Mouse (Mus musculus): ENCODE measurements around the gene Rad50. TPM values are rescaled to one million over a fixed set of nuclear protein-coding genes. Genes with fewer than 3 reads are reported as not detected.

The Rad50 gene
- polyA plus RNA-seq, 1 experiment, result 4.3 TPM

GRCm38 (mm10) chr11:53636183-53636646, 70.9 kb downstream of the Rad50 start:
- no peaks in the 10 kb centered on the region for H3K36me3 ChIP-seq (ENCODE audit: control insufficient read depth, insufficient read depth)

GRCm38 (mm10) chr11:53635590-53636182, 71.4 kb downstream of the Rad50 start:
- Histone ChIP-seq H3K36me3 (ENCODE audit: control insufficient read depth, insufficient read depth) (no peaks in the 10 kb centered on the region), H3K79me2 (ENCODE audit: control insufficient read depth, insufficient read depth) (no peaks in the 10 kb centered on the region), H3ac (ENCODE audit: control insufficient read depth, insufficient read length) (no peak overlapping the region), H3K4me2 (ENCODE audit: low read depth) (peak overlapping the region; percentile 6), H3K4me3 (no peak overlapping the region), H3K27me3 (ENCODE audit: control insufficient read depth, insufficient read depth, insufficient read length) (peaks cover 6% of the 10 kb centered on the region)
- TF ChIP-seq TCF12 (IDR thresholded peaks at IDR 0.05; ENCODE audit: insufficient read depth, poor library complexity, severe bottlenecking), result no peak
- no peak for TF ChIP-seq POLR2AphosphoS2 (IDR thresholded peaks at IDR 0.05; ENCODE audit: insufficient read length, low read depth)
- TF ChIP-seq MYOG (IDR thresholded peaks at IDR 0.05; ENCODE audit: control insufficient read depth in 1 of 3, insufficient read depth in 1 of 3, insufficient read length in 2 of 3, low read depth in 2 of 3), result no peak
- TF ChIP-seq POLR2A (IDR thresholded peaks at IDR 0.05; ENCODE audit: insufficient read length, low read depth), result no peak
- no peak for TF ChIP-seq SRF (IDR thresholded peaks at IDR 0.05; ENCODE audit: control insufficient read depth, insufficient read length, low read depth)
- no peak for TF ChIP-seq REST (IDR thresholded peaks at IDR 0.05; ENCODE audit: insufficient read depth, insufficient read length)
- no peak for TF ChIP-seq CEBPB (IDR thresholded peaks at IDR 0.05; ENCODE audit: insufficient read depth, poor library complexity, severe bottlenecking)
- no peak for TF ChIP-seq E2F4 (IDR thresholded peaks at IDR 0.05; ENCODE audit: insufficient read depth)
- no peak for TF ChIP-seq TCF3 (IDR thresholded peaks at IDR 0.05; ENCODE audit: insufficient read length, low read depth)
- no peak for TF ChIP-seq MAX (IDR thresholded peaks at IDR 0.05; ENCODE audit: low read depth)
- no peak for TF ChIP-seq USF1 (IDR thresholded peaks at IDR 0.05; ENCODE audit: low read depth)
- TF ChIP-seq MYOD1 (IDR thresholded peaks at IDR 0.05; ENCODE audit: control insufficient read depth in 1 of 3, insufficient read length in 2 of 3, low read depth in 2 of 3), result no peak

More at GRCm38 (mm10) chr11:53636183-53636646, 70.9 kb downstream of the Rad50 start:
- TF ChIP-seq POLR2A (IDR thresholded peaks at IDR 0.05; ENCODE audit: insufficient read length, low read depth) (no peak), CEBPB (IDR thresholded peaks at IDR 0.05; ENCODE audit: insufficient read depth, poor library complexity, severe bottlenecking) (no peak), POLR2AphosphoS2 (IDR thresholded peaks at IDR 0.05; ENCODE audit: insufficient read length, low read depth) (no peak), TCF3 (IDR thresholded peaks at IDR 0.05; ENCODE audit: insufficient read length, low read depth) (no peak), E2F4 (IDR thresholded peaks at IDR 0.05; ENCODE audit: insufficient read depth) (no peak), MAX (IDR thresholded peaks at IDR 0.05; ENCODE audit: low read depth) (no peak)
- peaks cover 6% of the 10 kb centered on the region for H3K27me3 ChIP-seq (ENCODE audit: control insufficient read depth, insufficient read depth, insufficient read length)
- no peak overlapping the region for H3ac ChIP-seq (ENCODE audit: control insufficient read depth, insufficient read length)
- H3K4me3 ChIP-seq, result no peak overlapping the region
- H3K79me2 ChIP-seq (ENCODE audit: control insufficient read depth, insufficient read depth), result no peaks in the 10 kb centered on the region
- H3K4me2 ChIP-seq (ENCODE audit: low read depth), result peak overlapping the region; percentile 6

DNA sequence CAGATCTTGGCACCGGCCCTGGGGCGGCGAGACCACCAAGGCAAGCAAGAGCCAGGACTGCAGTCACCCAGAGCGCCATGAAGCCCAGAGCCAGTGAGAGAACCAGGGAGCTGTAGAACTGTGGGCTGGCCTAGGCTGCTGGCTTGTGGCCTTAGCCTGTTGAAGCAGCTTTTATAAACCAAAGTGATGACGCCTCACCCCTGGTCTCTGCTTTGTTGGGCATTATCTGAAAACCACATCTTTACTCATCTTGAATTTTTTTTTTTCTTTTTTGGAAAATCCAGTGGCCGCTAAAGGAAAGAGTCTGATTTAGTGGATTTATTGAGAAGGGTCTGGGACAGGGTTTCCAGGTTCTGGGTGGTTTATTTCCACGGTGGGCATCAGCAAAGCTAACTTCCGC, 72.6 kb downstream of the Rad50 start, which contains the start of gene Il13:
Gene Il13 (minus strand): TSS at position 147 of the 400 bp plus-strand sequence.
- no peaks in the 10 kb centered on the region for H3K79me2 ChIP-seq (ENCODE audit: control insufficient read depth, insufficient read depth)
- H3K4me3 ChIP-seq, result no peak within 1 kb of the TSS
- TF ChIP-seq POLR2AphosphoS2 (IDR thresholded peaks at IDR 0.05; ENCODE audit: insufficient read length, low read depth), result no peak
- TF ChIP-seq REST (IDR thresholded peaks at IDR 0.05; ENCODE audit: insufficient read depth, insufficient read length), result no peak
- no peak for TF ChIP-seq USF1 (IDR thresholded peaks at IDR 0.05; ENCODE audit: low read depth)
- no peak for TF ChIP-seq MAX (IDR thresholded peaks at IDR 0.05; ENCODE audit: low read depth)
- TF ChIP-seq MYOD1 (IDR thresholded peaks at IDR 0.05; ENCODE audit: control insufficient read depth in 1 of 3, insufficient read length in 2 of 3, low read depth in 2 of 3), result no peak
- TF ChIP-seq CEBPB (IDR thresholded peaks at IDR 0.05; ENCODE audit: insufficient read depth, poor library complexity, severe bottlenecking), result no peak
- no peak for TF ChIP-seq POLR2A (IDR thresholded peaks at IDR 0.05; ENCODE audit: insufficient read length, low read depth)
- H3ac ChIP-seq (ENCODE audit: control insufficient read depth, insufficient read length), result no peak within 1 kb of the TSS
- peaks cover 6% of the 10 kb centered on the region for H3K27me3 ChIP-seq (ENCODE audit: control insufficient read depth, insufficient read depth, insufficient read length)
- no peaks in the 10 kb centered on the region for H3K36me3 ChIP-seq (ENCODE audit: control insufficient read depth, insufficient read depth)
- no peak within 1 kb of the TSS for H3K4me2 ChIP-seq (ENCODE audit: low read depth)

DNA sequence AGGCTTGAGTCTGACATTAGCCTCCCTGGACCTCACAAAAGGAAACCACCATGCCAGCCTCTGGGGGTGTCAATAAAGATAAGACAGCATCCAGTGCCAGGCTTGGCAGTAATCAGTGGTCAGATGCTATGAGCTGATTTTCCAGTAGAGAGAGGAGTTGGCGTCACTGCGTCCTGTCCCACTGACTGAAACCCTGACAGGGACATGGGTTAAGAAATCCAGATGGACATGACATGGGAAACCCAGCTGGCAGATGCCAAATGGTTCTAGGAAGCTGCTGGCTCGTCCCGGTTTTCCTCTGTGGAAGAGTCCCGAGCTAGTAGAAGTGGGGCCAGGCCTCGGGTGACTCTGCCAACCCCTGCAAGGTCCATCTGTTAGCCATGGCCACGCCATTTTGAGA, 73.5 kb downstream of the Rad50 start:
- no peaks in the 10 kb centered on the region for H3K36me3 ChIP-seq (ENCODE audit: control insufficient read depth, insufficient read depth)
- H3K79me2 ChIP-seq (ENCODE audit: control insufficient read depth, insufficient read depth), result no peaks in the 10 kb centered on the region
- peaks cover 6% of the 10 kb centered on the region for H3K27me3 ChIP-seq (ENCODE audit: control insufficient read depth, insufficient read depth, insufficient read length)
- H3ac ChIP-seq (ENCODE audit: control insufficient read depth, insufficient read length), result no peak overlapping the region
- no peak overlapping the region for H3K4me3 ChIP-seq
- TF ChIP-seq MYOG (IDR thresholded peaks at IDR 0.05; ENCODE audit: control insufficient read depth in 1 of 3, insufficient read depth in 1 of 3, insufficient read length in 2 of 3, low read depth in 2 of 3) (no peak), REST (IDR thresholded peaks at IDR 0.05; ENCODE audit: insufficient read depth, insufficient read length) (no peak), TCF3 (IDR thresholded peaks at IDR 0.05; ENCODE audit: insufficient read length, low read depth) (no peak), E2F4 (IDR thresholded peaks at IDR 0.05; ENCODE audit: insufficient read depth) (no peak), TCF12 (IDR thresholded peaks at IDR 0.05; ENCODE audit: insufficient read depth, poor library complexity, severe bottlenecking) (no peak), MAX (IDR thresholded peaks at IDR 0.05; ENCODE audit: low read depth) (no peak), POLR2AphosphoS2 (IDR thresholded peaks at IDR 0.05; ENCODE audit: insufficient read length, low read depth) (no peak), USF1 (IDR thresholded peaks at IDR 0.05; ENCODE audit: low read depth) (no peak), CEBPB (IDR thresholded peaks at IDR 0.05; ENCODE audit: insufficient read depth, poor library complexity, severe bottlenecking) (no peak), SRF (IDR thresholded peaks at IDR 0.05; ENCODE audit: control insufficient read depth, insufficient read length, low read depth) (no peak), POLR2A (IDR thresholded peaks at IDR 0.05; ENCODE audit: insufficient read length, low read depth) (no peak), MYOD1 (IDR thresholded peaks at IDR 0.05; ENCODE audit: control insufficient read depth in 1 of 3, insufficient read length in 2 of 3, low read depth in 2 of 3) (no peak)
- H3K4me2 ChIP-seq (ENCODE audit: low read depth), result no peak overlapping the region
